Mouse (Mus musculus) cerebellum, adult 9-11 months (tissue): Measurements from ENCODE around the gene Slx1b.
"Not testable (repeated sequence)": the region's sequence is repeated elsewhere in the genome, so short reads cannot be mapped to it uniquely, and the experiment has no call there.

ENCODE experiments used
- DNase-seq: peaks from one replicate; pipeline ENCODE4 v3.0.0; 2022

Gene Slx1b

GRCm38 (mm10) chr7:126702358-126702757 is 6.8 kb upstream of the Slx1b start:
- no peak for DNase-seq

DNA sequence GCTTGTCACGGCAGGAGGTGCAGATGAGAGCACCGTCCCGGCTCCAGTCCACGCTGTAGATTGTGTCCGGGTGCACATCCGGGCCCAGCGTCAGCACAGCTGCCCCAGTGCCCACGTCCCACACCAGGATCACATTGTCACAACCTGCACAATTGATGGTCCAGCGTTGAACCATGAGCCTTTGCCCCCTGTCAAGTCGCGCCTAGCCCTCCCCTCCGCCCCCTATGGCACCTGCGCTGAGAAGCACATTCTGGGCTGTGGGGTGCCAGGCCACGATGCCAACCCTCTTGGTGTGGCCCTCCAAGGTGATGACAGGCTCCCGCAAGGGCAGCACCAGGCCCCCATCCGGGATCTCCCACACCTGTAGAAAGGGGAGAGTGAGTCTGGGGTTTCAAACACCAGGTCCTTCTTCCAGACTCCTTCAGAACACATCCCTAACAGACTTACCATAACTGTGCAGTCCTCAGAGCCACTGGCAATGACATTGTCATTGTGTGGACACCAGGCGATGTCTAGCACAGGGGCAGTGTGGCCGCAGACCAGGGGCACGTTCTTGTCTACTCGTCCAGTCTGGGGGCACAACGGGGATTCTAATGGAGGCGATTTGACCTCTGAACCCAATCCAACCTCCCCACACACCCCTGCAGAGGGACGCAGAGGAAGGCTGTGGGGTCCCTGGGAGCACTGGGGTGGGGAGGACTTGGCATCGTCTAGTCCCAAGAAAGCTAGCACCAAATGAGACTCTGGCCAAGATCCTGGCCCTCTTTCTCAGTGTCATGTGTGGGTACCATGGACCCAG is 6.2 kb upstream of the Slx1b start:
- DNase-seq: peak; percentile 59

DNA sequence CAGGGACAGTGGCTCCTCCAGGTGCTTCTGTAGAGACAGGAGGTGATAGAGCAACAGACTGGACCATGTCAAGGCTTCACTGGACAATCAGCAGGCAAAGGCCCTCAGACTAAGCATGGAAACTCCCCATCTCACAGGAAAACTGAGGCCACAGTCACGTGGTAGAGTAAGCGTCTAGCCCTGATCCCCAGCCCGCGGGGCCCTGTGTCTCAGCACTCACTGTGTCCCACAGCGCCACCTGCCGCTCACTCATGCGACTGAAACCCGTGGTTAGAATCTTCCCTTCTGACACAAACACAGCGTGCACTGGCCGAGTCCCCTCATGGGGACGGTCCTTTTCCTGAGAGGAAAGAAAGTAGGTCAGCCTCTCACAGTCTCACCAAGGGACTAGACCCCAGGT is 5.5 kb upstream of the Slx1b start:
- DNase-seq: peak; percentile 90

- peak; percentile 61 for DNase-seq
These were observed 4.8 kb upstream of the Slx1b start for GRCm38 (mm10) chr7:126700063-126701015.

DNA sequence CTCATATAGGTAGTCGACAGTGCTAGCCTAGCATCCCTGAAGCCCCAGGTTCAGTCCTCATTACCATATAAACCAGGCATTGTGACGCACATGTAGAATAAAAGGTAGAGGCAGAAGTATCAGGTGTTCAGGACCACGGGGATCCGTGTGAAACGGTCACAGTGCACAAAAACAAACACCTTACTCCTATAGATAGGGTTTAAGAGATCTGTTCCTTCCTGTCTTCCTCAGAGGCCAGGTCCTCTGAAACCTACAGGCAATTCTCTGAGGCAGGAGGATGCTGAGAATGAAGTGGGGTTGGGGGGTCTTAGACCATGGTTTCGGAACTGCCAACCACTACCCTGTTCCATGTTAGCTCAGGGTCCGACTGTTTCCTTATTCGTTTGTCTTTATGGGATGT is 2.3 kb upstream of the Slx1b start:
- DNase-seq: peak; percentile 16

GRCm38 (mm10) chr7:126696886-126697285 is 1.3 kb upstream of the Slx1b start:
- DNase-seq: no peak

DNA sequence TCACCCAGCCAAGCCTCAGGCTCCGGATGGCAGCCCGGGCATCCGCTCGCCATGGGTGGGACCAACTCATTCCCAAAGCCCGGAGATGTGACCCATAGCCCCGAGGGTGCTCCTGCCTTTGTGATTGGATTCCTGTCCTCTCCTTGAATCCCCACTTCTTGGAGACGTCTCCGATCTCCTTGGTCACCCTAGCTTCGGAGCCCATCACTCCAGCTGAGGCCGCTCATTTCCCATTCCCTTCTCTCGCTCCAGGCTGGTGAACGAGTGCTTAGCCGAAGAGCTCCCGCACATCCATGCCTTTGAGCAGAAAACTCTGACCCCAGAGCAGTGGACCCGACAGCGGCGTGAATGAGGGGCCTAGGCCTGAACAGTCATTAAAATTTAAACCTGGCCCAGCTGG is 719 bp upstream of the Slx1b start:
- no peak for DNase-seq

GRCm38 (mm10) chr7:126695210-126695611 is 373 bp downstream of the Slx1b start, which contains the start of gene Bola2:
Gene Bola2, plus strand, starts transcription at chr7:126695401.
- no peak for DNase-seq

DNA sequence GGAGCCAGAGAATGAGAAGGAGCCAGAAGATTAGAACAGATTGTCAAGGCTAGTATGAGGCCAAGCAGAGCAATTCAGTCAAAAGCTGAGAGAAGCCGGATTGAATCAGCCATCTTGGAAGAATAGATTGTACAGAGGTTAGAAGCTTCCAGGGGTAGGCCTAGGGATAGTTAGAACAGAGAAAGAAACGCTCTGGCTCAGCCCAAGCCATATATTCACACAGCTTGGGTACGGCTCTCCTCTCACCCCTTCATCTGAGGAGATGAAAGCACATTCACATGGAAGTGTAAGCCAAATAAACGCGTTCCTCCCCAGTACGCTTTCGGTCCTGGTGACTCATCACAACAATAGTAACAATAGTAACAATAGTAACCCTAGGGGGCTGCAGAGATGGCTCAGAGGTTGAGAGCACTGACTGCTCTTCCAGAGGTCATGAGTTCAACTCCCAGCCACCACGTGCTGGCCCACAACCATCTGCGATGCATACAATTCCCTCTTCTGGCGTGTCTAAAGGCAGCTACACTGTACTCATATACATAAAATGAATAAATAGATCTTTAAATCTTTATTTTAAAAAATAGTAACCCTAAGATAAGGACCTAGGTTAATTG is 1.0 kb downstream of the Slx1b start:
- DNase-seq: peak; percentile 46

DNA sequence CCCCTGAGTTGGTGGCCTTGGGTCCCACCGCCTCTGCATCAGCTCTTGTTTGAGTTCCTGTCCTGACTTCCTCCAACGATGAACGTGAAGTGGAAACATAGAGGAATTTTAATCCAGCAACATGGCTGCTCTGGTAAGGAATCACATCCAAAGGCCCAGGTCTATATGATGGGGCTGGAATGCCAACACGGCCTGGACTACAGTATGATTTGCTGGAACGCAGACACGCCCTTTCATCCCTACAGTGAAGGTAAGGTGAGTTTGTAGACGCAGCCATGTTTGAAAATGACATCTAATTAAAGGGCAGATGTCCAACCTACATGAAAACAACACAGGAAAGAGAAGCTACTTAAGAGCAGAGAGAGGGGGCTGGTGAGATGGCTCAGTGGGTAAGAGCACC is 1.8 kb downstream of the Slx1b start:
- DNase-seq: peak; percentile 41

DNA sequence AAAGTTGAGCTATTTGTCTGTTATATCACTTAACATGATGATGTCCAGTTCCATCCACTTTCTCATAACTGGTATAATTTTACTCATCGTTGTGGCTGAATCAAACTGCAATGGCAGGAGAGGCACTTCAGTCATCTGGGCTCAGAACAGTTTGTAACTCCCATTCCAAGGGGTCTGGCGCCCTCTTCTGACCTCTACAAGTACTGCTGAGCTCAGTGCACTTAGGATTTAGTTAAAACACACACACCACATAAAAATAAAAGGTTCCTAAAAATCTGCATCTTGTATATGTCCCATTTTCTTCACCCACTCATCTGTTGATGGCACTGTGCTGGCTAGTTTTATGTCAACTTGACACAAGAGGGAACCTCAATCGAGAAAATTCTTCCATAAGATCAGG is 2.3 kb downstream of the Slx1b start:
- DNase-seq: peak; percentile 76

DNA sequence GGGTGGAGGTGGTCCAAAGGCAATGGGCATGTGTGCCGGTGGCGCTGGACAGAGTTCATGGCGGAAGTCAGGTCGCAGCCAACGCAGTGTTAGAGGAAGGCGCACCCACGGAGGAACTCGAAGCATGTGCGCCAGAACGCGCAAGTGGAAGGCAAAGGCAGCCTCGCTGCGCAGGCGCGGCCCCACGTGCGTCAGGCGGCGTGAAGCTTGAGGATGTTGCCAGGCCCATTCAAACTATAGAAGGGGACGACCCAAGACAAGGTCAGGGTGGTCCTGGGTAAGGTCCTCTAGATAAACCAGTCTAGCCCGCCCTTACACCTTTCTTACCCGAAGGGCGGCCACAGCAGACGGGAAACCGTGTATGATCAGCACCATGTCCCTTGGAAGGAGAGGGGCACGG is 3.2 kb downstream of the Slx1b start:
- peak; percentile 47 for DNase-seq

- peak; percentile 32 for DNase-seq
These were observed 3.9 kb downstream of the Slx1b start for GRCm38 (mm10) chr7:126691676-126692075.

DNA sequence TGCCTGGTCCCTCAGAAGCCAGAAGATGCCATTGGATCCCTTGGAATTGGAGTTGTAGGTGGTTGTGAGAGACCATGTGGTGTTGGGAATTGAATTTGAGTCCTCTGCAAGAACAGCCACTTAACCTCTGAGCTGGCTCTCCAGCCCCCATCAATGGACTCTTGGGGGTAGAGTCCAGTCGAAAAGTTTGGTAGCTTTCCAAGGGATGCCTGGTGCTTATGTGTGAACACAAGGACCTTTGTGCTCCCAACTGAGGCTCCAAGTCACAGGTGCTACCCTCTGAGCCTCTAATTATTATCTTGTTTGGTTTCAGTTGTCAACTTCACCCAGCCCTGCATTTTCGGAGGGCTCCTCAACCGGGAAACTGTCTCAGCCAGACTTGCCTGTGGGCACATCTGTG is 4.8 kb downstream of the Slx1b start:
- DNase-seq: no peak

- no peak for DNase-seq
These were observed 6.6 kb downstream of the Slx1b start for GRCm38 (mm10) chr7:126689021-126689420.

- not testable (repeated sequence) for DNase-seq
These were observed 7.4 kb downstream of the Slx1b start for GRCm38 (mm10) chr7:126688156-126688555.

- no peak for DNase-seq
These were observed 14.4 kb downstream of the Slx1b start for GRCm38 (mm10) chr7:126681221-126681620.

DNA sequence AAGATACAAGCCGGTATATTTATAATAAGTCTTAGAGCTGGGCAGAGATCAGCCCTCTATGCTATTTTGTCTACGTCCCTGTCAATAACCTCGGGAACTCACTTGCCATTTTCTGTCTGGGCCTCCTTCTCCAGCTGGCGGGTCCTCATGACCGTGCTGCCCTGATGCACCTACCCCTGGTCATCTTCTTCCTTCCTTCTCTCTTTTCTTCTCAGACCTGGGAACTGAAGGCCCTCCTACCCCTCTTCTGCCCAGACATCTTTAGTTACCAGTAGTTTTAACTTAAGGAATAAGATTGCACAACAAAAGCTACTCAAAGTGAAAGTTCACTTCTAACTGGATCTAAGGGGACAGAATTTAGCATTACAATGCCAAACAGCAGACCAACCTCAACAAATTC is 15.9 kb downstream of the Slx1b start:
- no peak for DNase-seq

GRCm38 (mm10) chr7:126678545-126679341 is 16.8 kb downstream of the Slx1b start:
- no peak for DNase-seq

- DNase-seq: no peak
These were observed 18.9 kb downstream of the Slx1b start for GRCm38 (mm10) chr7:126676631-126677220.

GRCm38 (mm10) chr7:126676207-126676606 is 19.4 kb downstream of the Slx1b start, which contains the start of gene Sult1a1:
Gene Sult1a1, minus strand, starts transcription at chr7:126676432.
- no peak for DNase-seq

DNA sequence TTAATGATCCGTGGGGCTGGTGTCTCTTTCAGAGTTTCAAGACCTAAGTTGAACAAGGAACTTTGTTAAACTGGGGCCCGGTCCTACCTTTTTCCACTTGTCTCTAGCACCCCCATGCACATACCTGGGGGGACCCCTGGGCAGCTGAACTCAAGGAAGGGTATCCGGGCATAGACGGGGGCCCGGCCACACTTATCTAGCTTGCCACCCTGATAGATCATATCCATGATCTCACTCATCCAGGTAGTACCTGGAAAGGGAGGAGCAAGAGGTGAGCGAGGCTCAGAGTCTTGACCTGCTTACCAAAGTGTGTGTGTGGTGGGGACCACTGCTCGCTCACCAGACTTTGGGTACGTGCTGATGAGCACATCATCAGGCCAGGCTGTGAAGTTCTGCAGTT is 20.5 kb downstream of the Slx1b start:
- no peak for DNase-seq
